ENCODE assay signal across 12 mouse cellular contexts in genomic region chr15:80005436-80005835, GRCm38 (mm10). TPM values are rescaled to one million over a fixed set of nuclear protein-coding genes. Genes with fewer than 3 reads are reported as not detected.
DNase-seq lines count a peak whose midpoint lies in the region; ATAC-seq and TF ChIP-seq lines count a peak whose summit lies in the region.
"Had no signal": no experiment of that assay in that cellular context is flagged by ENCODE, and none has a peak within 500 bp of the region (broad histone marks: within the 10 kb centered on the region; RNA-seq: fewer than 3 reads in every experiment).

No protein-coding gene starts in this region.

- no peak for TF ChIP-seq POLR2A in thymus, adult 2 months (IDR thresholded peaks at IDR 0.05; ENCODE audit: control insufficient read depth, extremely low read depth, insufficient read depth, low read length, poor library complexity)

- no peak for TF ChIP-seq CTCF in liver, postnatal 0 days (IDR thresholded peaks at IDR 0.05; ENCODE audit: low read depth)
- no peak for TF ChIP-seq CTCF in thymus, adult 2 months (IDR thresholded peaks at IDR 0.05; ENCODE audit: borderline replicate concordance, control insufficient read depth, extremely low read depth, insufficient read depth, low read length, poor library complexity)

- H3K9me3 ChIP-seq in heart, embryonic 12.5 days (replicated peaks), result no peaks in the 10 kb centered on the region
- H3K9me3 ChIP-seq in liver, embryonic 11.5 days (ENCODE audit: control insufficient read depth, low read length), result no peaks in the 10 kb centered on the region
- H3K9me3 ChIP-seq in liver, postnatal 0 days (ENCODE audit: low read length), result no peaks in the 10 kb centered on the region
- H3K9me3 ChIP-seq in limb, embryonic 15.5 days, result no peaks in the 10 kb centered on the region
- no peaks in the 10 kb centered on the region for H3K9me3 ChIP-seq in midbrain, embryonic 16.5 days (replicated peaks; ENCODE audit: control insufficient read depth, low read length, poor library complexity, severe bottlenecking)

- H3K4me3 ChIP-seq in heart, embryonic 12.5 days, result no peak overlapping the region
- H3K4me3 ChIP-seq in liver, embryonic 11.5 days (ENCODE audit: low read depth, low read length), result no peak overlapping the region
- no peak overlapping the region for H3K4me3 ChIP-seq in liver, postnatal 0 days (ENCODE audit: low read depth, low read length)
- H3K4me3 ChIP-seq in limb, embryonic 15.5 days, result no peak overlapping the region
- H3K4me3 ChIP-seq in midbrain, embryonic 16.5 days (ENCODE audit: low read depth, low read length), result no peak overlapping the region
- no peak overlapping the region for H3K4me3 ChIP-seq in thymus, adult 2 months (ENCODE audit: control insufficient read depth, insufficient read depth, low read length)
- H3K4me3 ChIP-seq: myocyte had no signal

- WGBS in heart, embryonic 12.5 days, result 61% methylated on average over 10 of the region's 10 CpGs
- 60% methylated on average over 10 of the region's 10 CpGs for WGBS in liver, embryonic 11.5 days
- 48% methylated on average over 10 of the region's 10 CpGs for WGBS in liver, postnatal 0 days (ENCODE audit: insufficient replicate concordance)
- 70% methylated on average over 10 of the region's 10 CpGs for WGBS in limb, embryonic 15.5 days
- 81% methylated on average over 10 of the region's 10 CpGs for WGBS in midbrain, embryonic 16.5 days
- 77% methylated on average over 10 of the region's 10 CpGs for WGBS in thymus, adult 2 months

- no peak for TF ChIP-seq EP300 in liver, postnatal 0 days (IDR thresholded peaks at IDR 0.05; ENCODE audit: low read depth)

- no peak for DNase-seq in heart, postnatal 14 days
- no peak for DNase-seq in liver, embryonic 11.5 days (ENCODE audit: low spot score)
- DNase-seq in liver, postnatal 0 days, result no peak
- DNase-seq in ZHBTc4 (ENCODE audit: low read depth, low spot score), result peak; percentile 36
- no peak for DNase-seq in thymus, adult 2 months
- DNase-seq: cerebellum, adult 9-10 months; retina, postnatal 1 day had no signal

- peak overlapping the region; percentile 27; the same call in 1 of the 2 replicates for H3K4me2 ChIP-seq in heart, embryonic 12.5 days
- peak overlapping the region; percentile 44 for H3K4me2 ChIP-seq in liver, embryonic 11.5 days
- no peak overlapping the region for H3K4me2 ChIP-seq in liver, postnatal 0 days (ENCODE audit: low read depth, low read length)
- H3K4me2 ChIP-seq in limb, embryonic 15.5 days, result no peak overlapping the region
- H3K4me2 ChIP-seq in midbrain, embryonic 16.5 days (ENCODE audit: low read length), result no peak overlapping the region
- H3K4me2 ChIP-seq: hindbrain, embryonic 14.5 days had no signal

- H3K27ac ChIP-seq in heart, embryonic 12.5 days (ENCODE audit: poor library complexity, severe bottlenecking), result peak overlapping the region; percentile 53; the same call in 1 of the 2 replicates
- peak overlapping the region; percentile 38; the same call in 1 of the 2 replicates for H3K27ac ChIP-seq in liver, embryonic 11.5 days (ENCODE audit: low read depth, low read length)
- no peak overlapping the region for H3K27ac ChIP-seq in liver, postnatal 0 days (ENCODE audit: low read depth)
- 0 out of 2 replicates have a peak overlapping the region, but pooled peaks have one; percentile 33 for H3K27ac ChIP-seq in limb, embryonic 15.5 days
- no peak overlapping the region for H3K27ac ChIP-seq in midbrain, embryonic 16.5 days (ENCODE audit: low read length)
- H3K27ac ChIP-seq in thymus, adult 2 months (ENCODE audit: control insufficient read depth, insufficient read depth, low read length), result no peak overlapping the region
- H3K27ac ChIP-seq: hindbrain, embryonic 14.5 days had no signal

- intact Hi-C loops in heart, postnatal 14 days (cut with DNase I), result loop anchor here (2.0 kb wide), 2 partner anchors 45 to 55 kb away; no protein-coding TSS in a partner anchor

- no peak for ATAC-seq in heart, embryonic 12.5 days (ENCODE audit: insufficient number of reproducible peaks, low FRiP score)
- no peak for ATAC-seq in liver, embryonic 11.5 days (replicated peaks; ENCODE audit: low FRiP score)
- no peak for ATAC-seq in liver, postnatal 0 days
- ATAC-seq in limb, embryonic 15.5 days (ENCODE audit: insufficient number of reproducible peaks, low FRiP score, low TSS enrichment, low read depth), result no peak
- ATAC-seq in midbrain, embryonic 16.5 days, result no peak

- H3K27me3 ChIP-seq in heart, embryonic 12.5 days (replicated peaks), result peaks cover 17% of the 10 kb centered on the region
- peaks cover 4% of the 10 kb centered on the region; the same call in 1 of the 2 replicates for H3K27me3 ChIP-seq in liver, embryonic 11.5 days (replicated peaks; ENCODE audit: control insufficient read depth, insufficient read depth, low read length)
- H3K27me3 ChIP-seq in liver, postnatal 0 days (ENCODE audit: insufficient read depth, low read length), result no peaks in the 10 kb centered on the region
- peaks cover 4% of the 10 kb centered on the region for H3K27me3 ChIP-seq in limb, embryonic 15.5 days
- no peaks in the 10 kb centered on the region for H3K27me3 ChIP-seq in midbrain, embryonic 16.5 days (ENCODE audit: control insufficient read depth, insufficient read depth, low read depth, low read length)
- no peaks in the 10 kb centered on the region for H3K27me3 ChIP-seq in thymus, adult 2 months (ENCODE audit: control insufficient read depth, insufficient read depth, low read length)

- peaks cover 51% of the 10 kb centered on the region for H3K4me1 ChIP-seq in heart, embryonic 12.5 days (replicated peaks)
- H3K4me1 ChIP-seq in liver, embryonic 11.5 days (replicated peaks; ENCODE audit: control insufficient read depth, insufficient read depth, low read length), result peaks cover 28% of the 10 kb centered on the region
- H3K4me1 ChIP-seq in liver, postnatal 0 days (ENCODE audit: insufficient read depth), result peaks cover 6% of the 10 kb centered on the region; the same call in 1 of the 2 replicates
- peaks cover 11% of the 10 kb centered on the region; the same call in 1 of the 2 replicates for H3K4me1 ChIP-seq in limb, embryonic 15.5 days
- no peaks in the 10 kb centered on the region for H3K4me1 ChIP-seq in midbrain, embryonic 16.5 days (ENCODE audit: control insufficient read depth, insufficient read depth, low read length)
- H3K4me1 ChIP-seq in thymus, adult 2 months (replicated peaks; ENCODE audit: control insufficient read depth, insufficient read depth, low read length), result peaks cover 37% of the 10 kb centered on the region

- peak overlapping the region; percentile 18; the same call in 1 of the 2 replicates for H3K9ac ChIP-seq in heart, embryonic 12.5 days
- H3K9ac ChIP-seq in liver, embryonic 11.5 days (ENCODE audit: low read depth, low read length), result no peak overlapping the region
- H3K9ac ChIP-seq in liver, postnatal 0 days (replicated peaks), result no peak overlapping the region
- H3K9ac ChIP-seq in limb, embryonic 15.5 days, result no peak overlapping the region
- H3K9ac ChIP-seq in midbrain, embryonic 16.5 days (ENCODE audit: low read depth, low read length), result no peak overlapping the region
- H3K9ac ChIP-seq: hindbrain, embryonic 14.5 days had no signal

- H3K36me3 ChIP-seq in heart, embryonic 12.5 days, result no peaks in the 10 kb centered on the region
- no peaks in the 10 kb centered on the region for H3K36me3 ChIP-seq in liver, embryonic 11.5 days (ENCODE audit: control insufficient read depth, insufficient read depth, low read length)
- no peaks in the 10 kb centered on the region for H3K36me3 ChIP-seq in liver, postnatal 0 days (replicated peaks; ENCODE audit: insufficient read depth, low read length)
- no peaks in the 10 kb centered on the region for H3K36me3 ChIP-seq in limb, embryonic 15.5 days
- no peaks in the 10 kb centered on the region for H3K36me3 ChIP-seq in midbrain, embryonic 16.5 days (ENCODE audit: control insufficient read depth, insufficient read depth, low read length)
- no peaks in the 10 kb centered on the region for H3K36me3 ChIP-seq in thymus, adult 2 months (ENCODE audit: control insufficient read depth, insufficient read depth, low read length)

RNA-seq across cellular contexts. Expression of gene Pdgfb, which starts 9.3 kb away (rescaled TPM):
- polyA plus RNA-seq in heart, embryonic 12.5 days (2016; fragmentation: Nextera tagmentation; extraction: Ambion mirVana), result 1.7 and 2.3 TPM in 2 replicates
- 10 to 100 TPM; 42.2 to 43.4 TPM for total RNA-seq in heart, postnatal 14 days (2021)
- 2.4 and 2.7 TPM in 2 replicates for polyA plus RNA-seq in liver, embryonic 11.5 days (2014; fragmentation: Nextera tagmentation; extraction: Ambion mirVana)
- polyA plus RNA-seq in liver, postnatal 0 days (2015; fragmentation: Nextera tagmentation; extraction: Ambion mirVana), result 0.77 and 0.85 TPM in 2 replicates
- 3.1 TPM in 2 replicates for polyA plus RNA-seq in limb, embryonic 15.5 days (2015; fragmentation: Nextera tagmentation; extraction: Ambion mirVana)
- 4.3 and 6.8 TPM in 2 replicates for polyA plus RNA-seq in midbrain, embryonic 16.5 days (2015; fragmentation: Nextera tagmentation; extraction: Ambion mirVana)
- 10.9 and 11.6 TPM in 2 replicates for polyA plus RNA-seq in thymus, adult 2 months (2012; rRNA removed)

RNA-seq across cellular contexts. Expression of gene Cbx7, which starts 34.5 kb away (rescaled TPM):
- 1.4 and 1.7 TPM in 2 replicates for polyA plus RNA-seq in heart, embryonic 12.5 days (2016; fragmentation: Nextera tagmentation; extraction: Ambion mirVana)
- total RNA-seq in heart, postnatal 14 days (2021), result 1 to 10 TPM; 3.6 to 7.8 TPM
- polyA plus RNA-seq in liver, embryonic 11.5 days (2014; fragmentation: Nextera tagmentation; extraction: Ambion mirVana), result 2.5 TPM in 2 replicates
- 1.0 and 1.2 TPM in 2 replicates for polyA plus RNA-seq in liver, postnatal 0 days (2015; fragmentation: Nextera tagmentation; extraction: Ambion mirVana)
- polyA plus RNA-seq in limb, embryonic 15.5 days (2015; fragmentation: Nextera tagmentation; extraction: Ambion mirVana), result 2.4 and 2.8 TPM in 2 replicates
- polyA plus RNA-seq in midbrain, embryonic 16.5 days (2015; fragmentation: Nextera tagmentation; extraction: Ambion mirVana), result 4.8 and 5.0 TPM in 2 replicates
- 61.9 and 72.6 TPM in 2 replicates for polyA plus RNA-seq in thymus, adult 2 months (2012; rRNA removed)

Comparison
In these comparisons a context has a peak if more than half of its experiments do, and no peak if none do; other contexts are left out.
1. H3K27ac ChIP-seq: peak in heart, embryonic 12.5 days (single experiment), liver, embryonic 11.5 days (single experiment) and limb, embryonic 15.5 days (single experiment); none in liver, postnatal 0 days (single experiment), midbrain, embryonic 16.5 days (single experiment) and thymus, adult 2 months (single experiment).
2. H3K4me2 ChIP-seq: peak in heart, embryonic 12.5 days (single experiment) and liver, embryonic 11.5 days (single experiment); none in liver, postnatal 0 days (single experiment), limb, embryonic 15.5 days (single experiment) and midbrain, embryonic 16.5 days (single experiment).
3. RNA of gene Cbx7, which starts 34.5 kb away (polyA plus RNA-seq): 61.9 to 72.6 TPM in thymus, adult 2 months; 4.8 to 5.0 TPM in midbrain, embryonic 16.5 days, 2.5 TPM in liver, embryonic 11.5 days, 2.4 to 2.8 TPM in limb, embryonic 15.5 days, 1.4 to 1.7 TPM in heart, embryonic 12.5 days and 1.0 to 1.2 TPM in liver, postnatal 0 days; every median in the first group is over 10 times any median in the second.